Mouse (Mus musculus): Measurements from ENCODE around the gene Ankle1. TPM values are rescaled to one million over a fixed set of nuclear protein-coding genes. Genes with fewer than 3 reads are reported as not detected.

Ankle1 gene
- polyA plus RNA-seq, 1 experiment from 2014 or later: 8.2 TPM

GRCm38 (mm10) chr8:71441404-71441803 is 35.6 kb downstream of the Ankle1 start:
- peaks cover 11% of the 10 kb centered on the region for H3K27me3 ChIP-seq
- H3K9ac ChIP-seq: no peak overlapping the region
- WGBS: 0% methylated on average over 7 of the region's 7 CpGs
- no peak overlapping the region for H3K4me3 ChIP-seq
- ATAC-seq (ENCODE audit: low read depth): no peak
- H3K9me3 ChIP-seq: no peaks in the 10 kb centered on the region
- H3K4me1 ChIP-seq (replicated peaks): no peaks in the 10 kb centered on the region
- no peak overlapping the region for H3K27ac ChIP-seq (replicated peaks)
- H3K4me2 ChIP-seq: no peak overlapping the region
- H3K36me3 ChIP-seq: no peaks in the 10 kb centered on the region

- H3K36me3 ChIP-seq: no peaks in the 10 kb centered on the region
- H3K4me2 ChIP-seq: no peak overlapping the region
- no peaks in the 10 kb centered on the region for H3K4me1 ChIP-seq (replicated peaks)
- H3K27ac ChIP-seq (replicated peaks): no peak overlapping the region
- H3K9me3 ChIP-seq: no peaks in the 10 kb centered on the region
- H3K27me3 ChIP-seq: peaks cover 11% of the 10 kb centered on the region
- WGBS: 85% methylated on average over 7 of the region's 7 CpGs
- no peak overlapping the region for H3K4me3 ChIP-seq
- no peak for ATAC-seq (ENCODE audit: low read depth)
- H3K9ac ChIP-seq: no peak overlapping the region
These were observed 39.3 kb downstream of the Ankle1 start for GRCm38 (mm10) chr8:71445096-71445495.

GRCm38 (mm10) chr8:71451337-71451736 is 45.5 kb downstream of the Ankle1 start:
- ATAC-seq (ENCODE audit: low read depth): no peak
- WGBS: 61% methylated on average over 4 of the region's 4 CpGs

GRCm38 (mm10) chr8:71451777-71452176 is 46.0 kb downstream of the Ankle1 start:
- Histone ChIP-seq H3K9me3 (no peaks in the 10 kb centered on the region), H3K9ac (no peak overlapping the region), H3K4me1 (replicated peaks) (no peaks in the 10 kb centered on the region), H3K4me2 (no peak overlapping the region), H3K4me3 (no peak overlapping the region), H3K27ac (replicated peaks) (no peak overlapping the region), H3K27me3 (no peaks in the 10 kb centered on the region; the same call in 1 of the 2 replicates), H3K36me3 (peaks cover 6% of the 10 kb centered on the region)
- 41% methylated on average over 11 of the region's 11 CpGs for whole genome bisulfite sequencing
- ATAC-seq (ENCODE audit: low read depth): no peak

More at GRCm38 (mm10) chr8:71451337-71451736, 45.5 kb downstream of the Ankle1 start:
- Histone ChIP-seq H3K27me3 (no peaks in the 10 kb centered on the region; the same call in 1 of the 2 replicates), H3K4me3 (no peak overlapping the region), H3K36me3 (peaks cover 2% of the 10 kb centered on the region), H3K4me2 (no peak overlapping the region), H3K9me3 (no peaks in the 10 kb centered on the region), H3K9ac (no peak overlapping the region), H3K4me1 (replicated peaks) (no peaks in the 10 kb centered on the region), H3K27ac (replicated peaks) (no peak overlapping the region)

- 90% methylated on average over 2 of the region's 2 CpGs for WGBS
- H3K4me1 ChIP-seq (replicated peaks): no peaks in the 10 kb centered on the region
- ATAC-seq (ENCODE audit: low read depth): no peak
These were observed 46.9 kb downstream of the Ankle1 start for GRCm38 (mm10) chr8:71452669-71453068.

GRCm38 (mm10) chr8:71454668-71455067 is 48.9 kb downstream of the Ankle1 start:
- no peak overlapping the region for H3K27ac ChIP-seq (replicated peaks)
- H3K4me2 ChIP-seq: no peak overlapping the region
- no peaks in the 10 kb centered on the region for H3K9me3 ChIP-seq
- peaks cover 35% of the 10 kb centered on the region for H3K36me3 ChIP-seq
- H3K4me3 ChIP-seq: no peak overlapping the region
- ATAC-seq (ENCODE audit: low read depth): no peak
- 79% methylated on average over 8 of the region's 8 CpGs for WGBS
- peaks cover 14% of the 10 kb centered on the region for H3K4me1 ChIP-seq (replicated peaks)
- H3K27me3 ChIP-seq: no peaks in the 10 kb centered on the region; the same call in 1 of the 2 replicates
- no peak overlapping the region for H3K9ac ChIP-seq

More at GRCm38 (mm10) chr8:71452669-71453068, 46.9 kb downstream of the Ankle1 start:
- Histone ChIP-seq H3K36me3 (peaks cover 15% of the 10 kb centered on the region), H3K4me3 (no peak overlapping the region), H3K27me3 (no peaks in the 10 kb centered on the region; the same call in 1 of the 2 replicates), H3K9me3 (no peaks in the 10 kb centered on the region), H3K27ac (replicated peaks) (no peak overlapping the region), H3K4me2 (no peak overlapping the region), H3K9ac (no peak overlapping the region)

- ATAC-seq (ENCODE audit: low read depth): no peak
These were observed 51.1 kb downstream of the Ankle1 start for GRCm38 (mm10) chr8:71456906-71457305.

GRCm38 (mm10) chr8:71457659-71458270 is 52.0 kb downstream of the Ankle1 start:
- Histone ChIP-seq H3K36me3 (peaks cover 55% of the 10 kb centered on the region), H3K4me2 (no peak overlapping the region), H3K4me3 (no peak overlapping the region), H3K9ac (no peak overlapping the region), H3K27me3 (no peaks in the 10 kb centered on the region), H3K9me3 (no peaks in the 10 kb centered on the region), H3K4me1 (replicated peaks) (peaks cover 42% of the 10 kb centered on the region), H3K27ac (replicated peaks) (no peak overlapping the region)
- ATAC-seq (ENCODE audit: low read depth): no peak
- 82% methylated on average over 20 of the region's 20 CpGs for WGBS

More at GRCm38 (mm10) chr8:71456906-71457305, 51.1 kb downstream of the Ankle1 start:
- 42% methylated on average over 22 of the region's 22 CpGs for WGBS
- no peaks in the 10 kb centered on the region; the same call in 1 of the 2 replicates for H3K27me3 ChIP-seq
- H3K4me3 ChIP-seq: no peak overlapping the region
- peaks cover 55% of the 10 kb centered on the region for H3K36me3 ChIP-seq
- H3K27ac ChIP-seq (replicated peaks): no peak overlapping the region
- H3K9me3 ChIP-seq: no peaks in the 10 kb centered on the region
- peaks cover 34% of the 10 kb centered on the region for H3K4me1 ChIP-seq (replicated peaks)
- H3K9ac ChIP-seq: no peak overlapping the region
- no peak overlapping the region for H3K4me2 ChIP-seq

Other genes with a start within 250 kb of the Ankle1 start
- 17.9 and 18.6 TPM in 2 replicates for gene Myo9b, start 133.3 kb upstream of the Ankle1 start, polyA plus RNA-seq (2015; fragmentation: Nextera tagmentation; extraction: Ambion mirVana)
- 51.9 and 64.3 TPM in 2 replicates for gene Haus8, start 133.1 kb upstream of the Ankle1 start, polyA plus RNA-seq (2015; fragmentation: Nextera tagmentation; extraction: Ambion mirVana)
- 109 and 111 TPM in 2 replicates for gene Use1, start 39.2 kb upstream of the Ankle1 start, polyA plus RNA-seq (2015; fragmentation: Nextera tagmentation; extraction: Ambion mirVana)
- gene Ocel1, start 34.7 kb upstream of the Ankle1 start, polyA plus RNA-seq (2015; fragmentation: Nextera tagmentation; extraction: Ambion mirVana): 4.3 and 6.0 TPM in 2 replicates
- 27.9 and 30.3 TPM in 2 replicates for gene Nr2f6, start 24.1 kb upstream of the Ankle1 start, polyA plus RNA-seq (2015; fragmentation: Nextera tagmentation; extraction: Ambion mirVana)
- gene Ushbp1, start 10.2 kb upstream of the Ankle1 start, polyA plus RNA-seq (2015; fragmentation: Nextera tagmentation; extraction: Ambion mirVana): 6.1 and 7.3 TPM in 2 replicates
- 96.0 and 96.6 TPM in 2 replicates for gene Babam1, start 9.1 kb upstream of the Ankle1 start, polyA plus RNA-seq (2015; fragmentation: Nextera tagmentation; extraction: Ambion mirVana)
- 127 and 145 TPM in 2 replicates for gene Abhd8, start 57.6 kb downstream of the Ankle1 start, polyA plus RNA-seq (2015; fragmentation: Nextera tagmentation; extraction: Ambion mirVana)
- gene Mrpl34, start 58.9 kb downstream of the Ankle1 start, polyA plus RNA-seq (2015; fragmentation: Nextera tagmentation; extraction: Ambion mirVana): 208 and 237 TPM in 2 replicates
- 217 and 231 TPM in 2 replicates for gene Dda1, start 63.2 kb downstream of the Ankle1 start, polyA plus RNA-seq (2015; fragmentation: Nextera tagmentation; extraction: Ambion mirVana)
- gene Ano8, start 80.0 kb downstream of the Ankle1 start, polyA plus RNA-seq (2015; fragmentation: Nextera tagmentation; extraction: Ambion mirVana): 6.1 and 7.8 TPM in 2 replicates
- gene Gtpbp3, start 82.1 kb downstream of the Ankle1 start, polyA plus RNA-seq (2015; fragmentation: Nextera tagmentation; extraction: Ambion mirVana): 12.0 and 15.5 TPM in 2 replicates
- 20.8 and 22.2 TPM in 2 replicates for gene Plvap, start 105.7 kb downstream of the Ankle1 start, polyA plus RNA-seq (2015; fragmentation: Nextera tagmentation; extraction: Ambion mirVana)
- 0.17 and 0.24 TPM in 2 replicates for gene Ccdc194, start 119.7 kb downstream of the Ankle1 start, polyA plus RNA-seq (2015; fragmentation: Nextera tagmentation; extraction: Ambion mirVana)
- gene Bst2, start 131.4 kb downstream of the Ankle1 start, polyA plus RNA-seq (2015; fragmentation: Nextera tagmentation; extraction: Ambion mirVana): 16.0 and 23.4 TPM in 2 replicates
- gene Mvb12a, start 136.9 kb downstream of the Ankle1 start, polyA plus RNA-seq (2015; fragmentation: Nextera tagmentation; extraction: Ambion mirVana): 56.2 and 60.7 TPM in 2 replicates
- gene Tmem221, start 152.9 kb downstream of the Ankle1 start, polyA plus RNA-seq (2015; fragmentation: Nextera tagmentation; extraction: Ambion mirVana): 0.25 TPM in 1 of 2 replicates, not detected in the other
- gene Nxnl1, start 160.6 kb downstream of the Ankle1 start, polyA plus RNA-seq (2015; fragmentation: Nextera tagmentation; extraction: Ambion mirVana): not detected in 2 replicates
- gene Slc27a1, start 162.9 kb downstream of the Ankle1 start, polyA plus RNA-seq (2015; fragmentation: Nextera tagmentation; extraction: Ambion mirVana): 81.7 and 82.0 TPM in 2 replicates
- gene Pgls, start 186.2 kb downstream of the Ankle1 start, polyA plus RNA-seq (2015; fragmentation: Nextera tagmentation; extraction: Ambion mirVana): 191 and 213 TPM in 2 replicates
- gene Fam129c, start 191.6 kb downstream of the Ankle1 start, polyA plus RNA-seq (2015; fragmentation: Nextera tagmentation; extraction: Ambion mirVana): 7.8 and 8.5 TPM in 2 replicates
- 66.8 and 67.2 TPM in 2 replicates for gene Colgalt1, start 205.0 kb downstream of the Ankle1 start, polyA plus RNA-seq (2015; fragmentation: Nextera tagmentation; extraction: Ambion mirVana)